Mouse (Mus musculus) CH12.LX (cell line): ENCODE data around the gene Meiob.

ENCODE experiments used
- EP300 ChIP-seq: IDR thresholded peaks from 2 replicates; pipeline ENCODE4 v1.6.1; 2011; ENCODE audit warnings: low read length, improper control_type of control experiment
- NRF1 ChIP-seq: IDR thresholded peaks from 2 replicates; pipeline ENCODE4 v1.6.1; 2014; ENCODE audit warnings: low read depth, mild to moderate bottlenecking, inconsistent platforms, low read length, improper control_type of control experiment, moderate library complexity
- POLR2A ChIP-seq: IDR thresholded peaks from 2 replicates; pipeline ENCODE4 v1.6.1; 2011; ENCODE audit warnings: low read depth, mild to moderate bottlenecking, improper control_type of control experiment, low read length

GRCm38 (mm10) chr17:24847386-24847785, 43.3 kb downstream of the Meiob start:
- no peak for TF ChIP-seq EP300
- no peak for TF ChIP-seq POLR2A
- no peak for TF ChIP-seq NRF1
